Mouse (Mus musculus): Measurements from ENCODE around the gene Pnpla7. TPM values are rescaled to one million over a fixed set of nuclear protein-coding genes. Genes with fewer than 3 reads are reported as not detected.

The Pnpla7 gene
- total and polyA plus RNA-seq, 2 experiments = 113 to 141 TPM

GRCm38 (mm10) chr2:25075506-25075905 lies 99.7 kb downstream of the Pnpla7 start:
- H3K36me3 ChIP-seq (ENCODE audit: control insufficient read depth, insufficient read depth, low read length) = peaks cover 4% of the 10 kb centered on the region
- no peak overlapping the region for H3K4me3 ChIP-seq (ENCODE audit: insufficient read depth, low read depth, low read length)
- peaks cover 9% of the 10 kb centered on the region for H3K4me1 ChIP-seq (ENCODE audit: control insufficient read depth, insufficient read depth, low read length)
- no peaks in the 10 kb centered on the region for H3K27me3 ChIP-seq (ENCODE audit: control insufficient read depth, insufficient read depth, low read length)
- peaks cover 4% of the 10 kb centered on the region; the same call in 1 of the 2 replicates for H3K79me2 ChIP-seq (ENCODE audit: control insufficient read depth, insufficient read depth, low read length)
- 25% methylated on average over 4 of the region's 4 CpGs for WGBS
- H3K9ac ChIP-seq (ENCODE audit: low read depth, low read length) = no peak overlapping the region
- H3K27ac ChIP-seq (replicated peaks; ENCODE audit: insufficient read depth, low read depth, low read length) = peak overlapping the region; percentile 33
- TF ChIP-seq POLR2A (IDR thresholded peaks at IDR 0.05; ENCODE audit: extremely low read depth, insufficient read depth, low read length) (no peak), CTCF (IDR thresholded peaks at IDR 0.05; ENCODE audit: low read depth, low read length) (no peak)
- peak; percentile 94 for DNase-seq (ENCODE audit: extremely low read depth, low read depth, low spot score)

- Histone ChIP-seq H3K27ac (replicated peaks; ENCODE audit: insufficient read depth, low read depth, low read length) (peak overlapping the region; percentile 93), H3K4me1 (ENCODE audit: control insufficient read depth, insufficient read depth, low read length) (peaks cover 15% of the 10 kb centered on the region)
- 25% methylated on average over 1 of the region's 1 CpGs for WGBS
These were observed 103.1 kb downstream of the Pnpla7 start for GRCm38 (mm10) chr2:25078967-25079366.

DNA sequence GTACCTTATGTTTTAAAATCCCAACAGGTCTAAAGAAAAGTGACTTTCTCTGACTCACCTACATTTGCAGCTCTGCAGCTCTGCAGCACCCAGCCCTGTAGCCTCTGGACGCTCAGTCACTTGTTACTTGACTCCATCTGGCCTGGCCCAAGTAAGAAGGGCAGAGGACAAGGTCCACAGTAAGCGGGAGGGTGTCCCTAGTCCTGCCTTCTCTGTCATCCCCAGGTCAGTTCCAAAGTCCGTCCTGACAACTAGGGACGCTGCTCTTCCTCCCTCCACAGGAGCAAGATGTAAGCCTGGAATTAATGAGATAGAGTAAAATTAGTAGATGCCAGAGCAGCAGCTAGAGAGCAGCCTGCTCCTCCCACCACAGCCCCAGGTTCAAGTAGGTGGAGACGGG lies 104.2 kb downstream of the Pnpla7 start, which contains the start of gene Entpd8:
TSS of gene Entpd8 (plus strand) at position 229 of the 400 bp plus-strand sequence.
- TF ChIP-seq CTCF (IDR thresholded peaks at IDR 0.05; ENCODE audit: low read depth, low read length) (no peak), POLR2A (IDR thresholded peaks at IDR 0.05; ENCODE audit: extremely low read depth, insufficient read depth, low read length) (peak; percentile 47)
- peak within 1 kb of the TSS; percentile 81 for H3K9ac ChIP-seq (ENCODE audit: low read depth, low read length)
- 22% methylated on average over 5 of the region's 5 CpGs for WGBS
- H3K4me1 ChIP-seq (ENCODE audit: control insufficient read depth, insufficient read depth, low read length) = peaks cover 17% of the 10 kb centered on the region
- no peaks in the 10 kb centered on the region for H3K27me3 ChIP-seq (ENCODE audit: control insufficient read depth, insufficient read depth, low read length)
- peaks cover 13% of the 10 kb centered on the region for H3K36me3 ChIP-seq (ENCODE audit: control insufficient read depth, insufficient read depth, low read length)
- peak within 1 kb of the TSS; percentile 79 for H3K4me3 ChIP-seq (ENCODE audit: insufficient read depth, low read depth, low read length)
- H3K27ac ChIP-seq (replicated peaks; ENCODE audit: insufficient read depth, low read depth, low read length) = peak within 1 kb of the TSS; percentile 97
- DNase-seq (ENCODE audit: extremely low read depth, low read depth, low spot score) = peak; percentile 98
- H3K79me2 ChIP-seq (ENCODE audit: control insufficient read depth, insufficient read depth, low read length) = peaks cover 2% of the 10 kb centered on the region; the same call in 1 of the 2 replicates

More at GRCm38 (mm10) chr2:25078967-25079366, 103.1 kb downstream of the Pnpla7 start:
- Histone ChIP-seq H3K27me3 (ENCODE audit: control insufficient read depth, insufficient read depth, low read length) (no peaks in the 10 kb centered on the region), H3K4me3 (ENCODE audit: insufficient read depth, low read depth, low read length) (peak overlapping the region; percentile 56), H3K79me2 (ENCODE audit: control insufficient read depth, insufficient read depth, low read length) (peaks cover 6% of the 10 kb centered on the region; the same call in 1 of the 2 replicates), H3K9ac (ENCODE audit: low read depth, low read length) (peak overlapping the region; percentile 38; the same call in 1 of the 2 replicates), H3K36me3 (ENCODE audit: control insufficient read depth, insufficient read depth, low read length) (peaks cover 5% of the 10 kb centered on the region)
- DNase-seq (ENCODE audit: extremely low read depth, low read depth, low spot score) = peak; percentile 95
- TF ChIP-seq CTCF (IDR thresholded peaks at IDR 0.05; ENCODE audit: low read depth, low read length) (no peak), POLR2A (IDR thresholded peaks at IDR 0.05; ENCODE audit: extremely low read depth, insufficient read depth, low read length) (peak; percentile 88)

DNA sequence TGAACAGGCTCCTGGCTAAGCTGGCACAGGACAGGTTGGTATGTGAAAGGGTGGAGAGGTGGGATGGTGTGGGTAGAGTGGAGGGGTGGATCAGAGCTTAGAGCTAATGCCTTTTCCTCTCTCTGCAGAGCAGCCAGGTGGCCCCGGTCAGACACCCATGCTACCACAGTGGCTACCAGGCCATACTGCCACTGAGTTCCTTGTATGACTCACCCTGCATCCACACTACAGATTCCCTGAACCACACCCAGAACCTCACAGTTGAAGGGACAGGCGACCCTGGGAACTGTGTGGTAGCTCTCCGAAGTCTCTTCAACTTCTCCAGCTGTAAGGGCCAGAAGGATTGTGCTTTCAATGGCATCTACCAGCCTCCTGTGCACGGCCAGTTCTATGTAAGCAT lies 107.9 kb downstream of the Pnpla7 start:
- no peak for DNase-seq (ENCODE audit: extremely low read depth, low read depth, low spot score)
- peaks cover 2% of the 10 kb centered on the region; the same call in 1 of the 2 replicates for H3K79me2 ChIP-seq (ENCODE audit: control insufficient read depth, insufficient read depth, low read length)
- H3K27ac ChIP-seq (replicated peaks; ENCODE audit: insufficient read depth, low read depth, low read length) = no peak overlapping the region
- H3K9ac ChIP-seq (ENCODE audit: low read depth, low read length) = no peak overlapping the region
- peaks cover 15% of the 10 kb centered on the region for H3K36me3 ChIP-seq (ENCODE audit: control insufficient read depth, insufficient read depth, low read length)
- peaks cover 10% of the 10 kb centered on the region for H3K4me1 ChIP-seq (ENCODE audit: control insufficient read depth, insufficient read depth, low read length)
- no peak overlapping the region for H3K4me3 ChIP-seq (ENCODE audit: insufficient read depth, low read depth, low read length)
- no peaks in the 10 kb centered on the region for H3K27me3 ChIP-seq (ENCODE audit: control insufficient read depth, insufficient read depth, low read length)
- no peak for TF ChIP-seq POLR2A (IDR thresholded peaks at IDR 0.05; ENCODE audit: extremely low read depth, insufficient read depth, low read length)
- no peak for TF ChIP-seq CTCF (IDR thresholded peaks at IDR 0.05; ENCODE audit: low read depth, low read length)
- 94% methylated on average over 4 of the region's 4 CpGs for WGBS

DNA sequence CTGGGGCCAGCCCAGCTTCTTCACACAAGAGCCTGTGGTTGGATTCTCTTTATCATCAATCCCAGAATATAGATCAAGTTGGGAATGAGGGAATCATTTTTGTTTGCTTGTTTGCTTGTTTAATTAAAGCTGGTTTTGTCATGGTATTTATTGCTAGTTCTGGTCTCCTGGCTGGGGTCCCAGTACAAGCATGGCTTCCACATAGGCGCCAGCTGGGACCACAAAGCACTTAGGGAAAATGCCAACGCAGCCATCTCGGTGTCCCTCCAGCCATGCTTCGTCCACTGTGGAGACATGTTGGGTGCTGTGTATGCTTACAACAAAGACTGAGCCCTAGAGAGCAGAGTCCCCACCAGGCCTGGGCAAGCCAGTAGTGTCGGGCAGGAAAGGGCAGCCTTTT lies 109.7 kb downstream of the Pnpla7 start:
- Histone ChIP-seq H3K27me3 (ENCODE audit: control insufficient read depth, insufficient read depth, low read length) (no peaks in the 10 kb centered on the region), H3K9ac (ENCODE audit: low read depth, low read length) (no peak overlapping the region), H3K79me2 (ENCODE audit: control insufficient read depth, insufficient read depth, low read length) (peaks cover 2% of the 10 kb centered on the region; the same call in 1 of the 2 replicates), H3K4me1 (ENCODE audit: control insufficient read depth, insufficient read depth, low read length) (peaks cover 8% of the 10 kb centered on the region), H3K36me3 (ENCODE audit: control insufficient read depth, insufficient read depth, low read length) (peaks cover 15% of the 10 kb centered on the region), H3K4me3 (ENCODE audit: insufficient read depth, low read depth, low read length) (no peak overlapping the region), H3K27ac (replicated peaks; ENCODE audit: insufficient read depth, low read depth, low read length) (no peak overlapping the region)
- 95% methylated on average over 5 of the region's 5 CpGs for WGBS
- DNase-seq (ENCODE audit: extremely low read depth, low read depth, low spot score) = no peak
- TF ChIP-seq POLR2A (IDR thresholded peaks at IDR 0.05; ENCODE audit: extremely low read depth, insufficient read depth, low read length) (no peak), CTCF (IDR thresholded peaks at IDR 0.05; ENCODE audit: low read depth, low read length) (no peak)

- H3K4me3 ChIP-seq (ENCODE audit: insufficient read depth, low read depth, low read length) = no peak overlapping the region
- H3K36me3 ChIP-seq (ENCODE audit: control insufficient read depth, insufficient read depth, low read length) = peaks cover 13% of the 10 kb centered on the region
- H3K4me1 ChIP-seq (ENCODE audit: control insufficient read depth, insufficient read depth, low read length) = peaks cover 2% of the 10 kb centered on the region; the same call in 1 of the 2 replicates
- no peak overlapping the region for H3K27ac ChIP-seq (replicated peaks; ENCODE audit: insufficient read depth, low read depth, low read length)
- TF ChIP-seq POLR2A (IDR thresholded peaks at IDR 0.05; ENCODE audit: extremely low read depth, insufficient read depth, low read length) = no peak
- TF ChIP-seq CTCF (IDR thresholded peaks at IDR 0.05; ENCODE audit: low read depth, low read length) = no peak
- 0 out of 2 replicates have a peak, but pooled peaks cover 1% of the 10 kb centered on the region for H3K79me2 ChIP-seq (ENCODE audit: control insufficient read depth, insufficient read depth, low read length)
- WGBS = 15% methylated on average over 2 of the region's 2 CpGs
- no peak overlapping the region for H3K9ac ChIP-seq (ENCODE audit: low read depth, low read length)
- peak; percentile 63 for DNase-seq (ENCODE audit: extremely low read depth, low read depth, low spot score)
- H3K27me3 ChIP-seq (ENCODE audit: control insufficient read depth, insufficient read depth, low read length) = no peaks in the 10 kb centered on the region
These were observed 112.0 kb downstream of the Pnpla7 start for GRCm38 (mm10) chr2:25087842-25088241.

Measured in liver, adult 2 months (tissue).